Mouse (Mus musculus) cerebellum, adult 2 months (tissue): ENCODE results near the gene Acacb.

ENCODE experiments used
- CTCF ChIP-seq: fragments of 200-500 bp; IDR thresholded peaks from 2 replicates; pipeline ENCODE4 v1.5.1; 2011; ENCODE audit warnings: low read depth, mild to moderate bottlenecking, control low read depth, low read length, moderate library complexity, borderline replicate concordance; ENCODE audit not compliant: insufficient read depth
- POLR2A ChIP-seq: fragments of 200-500 bp; IDR thresholded peaks from 2 replicates; pipeline ENCODE4 v1.6.1; 2011; ENCODE audit warnings: low read length, control low read depth, borderline replicate concordance; ENCODE audit not compliant: insufficient read depth

DNA sequence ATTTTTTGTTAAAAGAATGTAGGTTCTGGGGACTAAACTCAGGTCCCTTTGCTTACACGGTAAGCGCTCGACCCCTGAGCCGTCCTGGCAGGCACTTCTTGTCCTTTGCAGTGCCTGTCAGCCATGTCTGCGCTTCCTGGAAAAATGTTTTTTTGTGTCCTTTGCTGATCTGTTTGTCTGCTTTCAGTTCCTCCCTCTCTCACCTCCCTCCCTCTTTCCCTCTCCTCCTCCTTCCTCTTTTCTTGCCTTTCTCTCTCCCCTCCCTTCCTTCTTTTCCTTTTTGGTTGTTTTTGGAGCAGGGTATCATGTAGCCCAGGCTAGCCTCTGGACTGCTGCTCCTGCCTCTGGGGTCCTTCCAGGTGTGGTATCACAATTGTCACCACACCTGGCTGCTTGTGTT lies 31.3 kb upstream of the Acacb start:
- TF ChIP-seq CTCF (no peak), POLR2A (no peak)
